Mouse (Mus musculus) urinary bladder, postnatal 36 days (tissue): Measurements from ENCODE around the gene Cxxc4.

ENCODE experiments used
- DNase-seq, 2 experiments: peaks; one replicate each; pipeline ENCODE4 v3.0.0; 2022; ENCODE audit warnings: low spot score in 2 of 2, mixed read lengths in 1 of 2

Gene Cxxc4

GRCm38 (mm10) chr3:134243850-134244247 is 7.6 kb downstream of the Cxxc4 start:
- no peak for DNase-seq

- no peak for DNase-seq
These were observed 17.9 kb downstream of the Cxxc4 start for GRCm38 (mm10) chr3:134254221-134254620.

- no peak for DNase-seq
These were observed 22.4 kb downstream of the Cxxc4 start for GRCm38 (mm10) chr3:134258715-134259114.

GRCm38 (mm10) chr3:134259300-134259699 is 23.0 kb downstream of the Cxxc4 start:
- DNase-seq = no peak

GRCm38 (mm10) chr3:134279655-134280054 is 43.4 kb downstream of the Cxxc4 start:
- DNase-seq = no peak

- no peak for DNase-seq
These were observed 45.5 kb downstream of the Cxxc4 start for GRCm38 (mm10) chr3:134281527-134282370.

- DNase-seq = no peak
These were observed 58.9 kb downstream of the Cxxc4 start for GRCm38 (mm10) chr3:134295217-134295616.

GRCm38 (mm10) chr3:134302681-134303491 is 66.6 kb downstream of the Cxxc4 start:
- no peak for DNase-seq

- DNase-seq = no peak
These were observed 67.2 kb downstream of the Cxxc4 start for GRCm38 (mm10) chr3:134303492-134303808.

GRCm38 (mm10) chr3:134306507-134306906 is 70.2 kb downstream of the Cxxc4 start:
- DNase-seq = no peak

GRCm38 (mm10) chr3:134307801-134308200 is 71.5 kb downstream of the Cxxc4 start:
- no peak for DNase-seq
